Mouse (Mus musculus): Measurements from ENCODE around the gene C3ar1. TPM values are rescaled to one million over a fixed set of nuclear protein-coding genes. Genes with fewer than 3 reads are reported as not detected.

Gene C3ar1
- total RNA-seq, 2 experiments from 2014 or later, result 2.6 to 3.2 TPM

DNA sequence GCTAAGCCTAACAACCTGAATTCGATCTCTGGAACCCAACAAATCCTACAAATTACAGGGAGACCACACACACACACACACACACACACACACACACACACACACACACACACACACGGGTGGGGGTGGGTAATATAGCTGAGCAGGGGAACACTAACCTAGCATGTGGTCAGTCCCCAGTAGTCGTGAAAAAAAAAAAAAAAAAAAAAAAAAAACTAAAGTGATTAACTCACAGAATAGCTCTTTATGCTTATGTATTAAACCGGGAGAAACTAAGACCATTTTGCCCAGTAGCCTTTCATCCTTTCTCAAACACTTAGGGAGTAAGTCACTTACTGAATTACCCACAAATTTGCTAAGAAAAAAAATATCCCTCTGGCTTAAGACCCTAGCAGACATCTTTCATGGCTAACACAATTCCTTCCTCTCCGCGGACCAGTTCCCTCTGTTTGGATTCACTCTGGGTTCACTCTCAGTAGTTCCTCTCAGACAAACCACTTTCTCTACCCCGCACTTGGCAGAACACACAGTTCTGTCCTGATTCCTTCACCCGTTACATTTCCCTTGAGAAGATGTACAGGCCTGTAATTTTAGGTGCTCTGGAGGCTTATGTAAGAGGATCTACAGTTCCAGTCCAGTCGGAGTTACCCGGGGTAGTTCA lies 55.2 kb downstream of the C3ar1 start:
- no peak for DNase-seq (ENCODE audit: low spot score in 2 of 2)

Small RNAs within 50 kb of the gene (microRNA-seq; reads per million reads assigned to microRNA genes)
- not detected for gene Mir7231

Other genes with a start within 250 kb of the C3ar1 start
- gene Gdf3, start 246.1 kb downstream of the C3ar1 start, total RNA-seq (2021), result not detected
- not detected for gene Dppa3, start 229.8 kb downstream of the C3ar1 start, total RNA-seq (2021)
- not detected for gene Nanog, start 148.7 kb downstream of the C3ar1 start, total RNA-seq (2021)
- gene Slc2a3, start 54.5 kb downstream of the C3ar1 start, total RNA-seq (2021), result 10 to 100 TPM; 17.4 to 17.8 TPM
- 10 to 100 TPM; 21.3 to 22.1 TPM for gene Foxj2, start 36.2 kb downstream of the C3ar1 start, total RNA-seq (2021)
- gene Necap1, start 18.3 kb upstream of the C3ar1 start, total RNA-seq (2021), result 10 to 100 TPM; 46.4 to 51.4 TPM
- 1 to 10 TPM; 4.2 to 5.2 TPM for gene Clec4a1, start 65.7 kb upstream of the C3ar1 start, total RNA-seq (2021)
- gene Clec4a3, start 96.4 kb upstream of the C3ar1 start, total RNA-seq (2021), result 1 to 10 TPM; 4.2 to 4.3 TPM
- gene Clec4a4, start 134.2 kb upstream of the C3ar1 start, total RNA-seq (2021), result not detected
- not detected for gene Clec4b1, start 193.8 kb upstream of the C3ar1 start, total RNA-seq (2021)

All from adrenal gland, postnatal 4 days (tissue).